Mouse (Mus musculus): ENCODE results near the gene Sele. TPM values are rescaled to one million over a fixed set of nuclear protein-coding genes. Genes with fewer than 3 reads are reported as not detected.

Sele gene
- polyA plus RNA-seq, 1 experiment from 2014 or later: 0.06 TPM

DNA sequence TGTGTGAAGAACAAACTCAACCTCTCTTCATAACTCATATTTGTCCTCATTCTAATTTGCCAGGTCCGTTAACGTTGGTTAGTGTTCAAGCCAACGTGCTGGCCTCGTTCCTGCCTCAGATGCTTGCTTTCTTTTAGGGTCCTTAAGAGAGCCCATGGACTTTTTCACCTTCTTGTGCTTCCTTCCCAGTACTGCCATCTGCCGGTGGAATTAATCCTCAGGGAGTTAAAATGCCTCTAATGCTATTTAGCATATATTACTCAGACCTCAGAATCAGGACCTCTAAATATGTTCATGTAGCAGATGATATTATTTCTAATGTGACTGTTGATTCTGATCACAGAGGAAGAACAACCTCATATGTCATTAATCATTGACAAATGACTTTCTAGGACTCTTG lies 20.6 kb upstream of the Sele start:
- ATAC-seq: no peak
- H3K9me3 ChIP-seq (ENCODE audit: control insufficient read depth, low read length): no peaks in the 10 kb centered on the region
- no peak overlapping the region for H3K4me3 ChIP-seq (ENCODE audit: low read length)
- no peak overlapping the region for H3K27ac ChIP-seq (ENCODE audit: low read length)
- H3K36me3 ChIP-seq (ENCODE audit: control insufficient read depth, insufficient read depth, low read length): no peaks in the 10 kb centered on the region
- 56% methylated on average over 5 of the region's 5 CpGs for WGBS
- H3K4me2 ChIP-seq (ENCODE audit: low read depth, low read length): no peak overlapping the region
- H3K9ac ChIP-seq (ENCODE audit: low read depth, low read length): no peak overlapping the region
- H3K4me1 ChIP-seq (ENCODE audit: control insufficient read depth, insufficient read depth, low read length): no peaks in the 10 kb centered on the region
- no peaks in the 10 kb centered on the region for H3K27me3 ChIP-seq (replicated peaks; ENCODE audit: control insufficient read depth, insufficient read depth, low read length)

DNA sequence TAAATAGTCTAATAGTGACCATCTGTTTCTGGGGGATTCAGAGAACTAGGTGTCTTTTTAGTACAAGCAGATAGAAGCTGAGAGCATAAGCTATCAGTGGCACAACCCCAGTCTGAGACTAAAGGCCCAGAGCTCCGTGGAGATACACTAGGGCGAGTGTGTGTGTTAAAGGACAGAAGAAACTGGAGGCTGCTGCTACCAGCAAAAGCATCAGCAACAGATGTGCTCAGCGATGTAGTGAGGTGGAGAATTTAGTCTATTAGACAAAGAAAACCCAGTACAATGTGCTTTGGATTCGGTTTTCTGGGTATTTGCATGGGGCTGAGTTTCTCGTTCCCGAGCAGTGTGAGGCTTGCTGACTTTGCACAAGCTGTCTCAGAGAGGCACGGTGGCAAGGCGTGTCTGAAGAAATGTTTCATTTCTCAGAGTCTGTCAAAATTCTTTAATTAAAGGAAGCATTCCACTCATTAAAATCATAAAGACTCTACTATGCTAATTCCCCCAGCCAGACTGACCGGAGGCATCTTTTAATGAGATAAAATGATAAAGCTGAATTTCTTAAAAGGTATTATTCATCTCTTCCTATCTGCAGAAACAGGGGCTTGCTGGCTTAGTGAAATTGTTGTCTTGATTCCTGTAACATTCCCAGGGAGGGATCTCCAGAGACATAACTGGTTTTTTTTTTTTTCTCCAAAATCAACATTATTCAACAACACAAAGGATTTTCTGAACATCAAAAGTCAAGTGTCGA lies 7.5 kb upstream of the Sele start:
- H3K27ac ChIP-seq (ENCODE audit: low read length): no peak overlapping the region
- no peak overlapping the region for H3K9ac ChIP-seq (ENCODE audit: low read depth, low read length)
- H3K36me3 ChIP-seq (ENCODE audit: control insufficient read depth, insufficient read depth, low read length): no peaks in the 10 kb centered on the region
- ATAC-seq: no peak
- H3K9me3 ChIP-seq (ENCODE audit: control insufficient read depth, low read length): no peaks in the 10 kb centered on the region
- H3K4me2 ChIP-seq (ENCODE audit: low read depth, low read length): no peak overlapping the region
- H3K4me1 ChIP-seq (ENCODE audit: control insufficient read depth, insufficient read depth, low read length): no peaks in the 10 kb centered on the region
- 78% methylated on average over 10 of the region's 10 CpGs for WGBS
- H3K4me3 ChIP-seq (ENCODE audit: low read length): no peak overlapping the region
- no peaks in the 10 kb centered on the region for H3K27me3 ChIP-seq (replicated peaks; ENCODE audit: control insufficient read depth, insufficient read depth, low read length)

DNA sequence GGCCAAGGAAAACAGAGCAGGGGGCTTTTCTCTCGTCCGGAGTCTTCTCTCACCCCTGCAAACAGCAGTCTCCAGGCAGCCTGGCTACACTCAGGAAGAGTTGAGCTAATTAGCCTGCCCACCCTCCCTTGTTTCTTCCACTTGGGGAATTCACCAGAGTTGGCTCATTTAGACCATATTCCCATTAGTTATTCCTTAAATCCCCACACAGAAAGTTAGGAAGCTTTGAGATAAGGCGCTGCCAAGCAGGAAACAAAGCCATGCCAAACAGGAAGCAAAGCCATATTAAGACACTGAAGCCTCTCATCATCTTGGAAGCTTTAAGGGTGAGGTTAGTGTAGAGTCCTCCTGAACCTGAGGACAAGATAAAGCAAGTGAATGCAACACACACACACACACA lies 4.5 kb upstream of the Sele start:
- Histone ChIP-seq H3K9ac (ENCODE audit: low read depth, low read length) (no peak overlapping the region), H3K4me2 (ENCODE audit: low read depth, low read length) (no peak overlapping the region), H3K27me3 (replicated peaks; ENCODE audit: control insufficient read depth, insufficient read depth, low read length) (no peaks in the 10 kb centered on the region), H3K4me3 (ENCODE audit: low read length) (no peak overlapping the region), H3K9me3 (ENCODE audit: control insufficient read depth, low read length) (no peaks in the 10 kb centered on the region), H3K4me1 (ENCODE audit: control insufficient read depth, insufficient read depth, low read length) (no peaks in the 10 kb centered on the region), H3K36me3 (ENCODE audit: control insufficient read depth, insufficient read depth, low read length) (no peaks in the 10 kb centered on the region), H3K27ac (ENCODE audit: low read length) (no peak overlapping the region)
- 64% methylated on average over 3 of the region's 3 CpGs for whole genome bisulfite sequencing
- no peak for ATAC-seq

DNA sequence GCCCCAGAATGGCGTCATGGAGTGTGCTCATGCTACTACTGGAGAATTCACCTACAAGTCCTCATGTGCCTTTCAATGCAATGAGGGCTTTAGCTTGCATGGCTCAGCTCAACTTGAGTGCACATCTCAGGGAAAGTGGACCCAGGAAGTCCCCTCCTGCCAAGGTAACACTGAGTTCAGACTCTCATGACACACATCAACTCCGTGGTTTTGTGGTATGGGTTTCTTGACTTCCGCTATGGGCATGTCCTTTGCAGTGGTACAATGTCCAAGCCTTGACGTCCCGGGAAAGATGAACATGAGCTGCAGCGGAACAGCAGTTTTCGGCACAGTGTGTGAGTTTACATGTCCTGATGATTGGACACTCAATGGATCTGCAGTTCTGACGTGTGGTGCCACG lies 5.5 kb downstream of the Sele start:
- H3K27ac ChIP-seq (ENCODE audit: low read length): no peak overlapping the region
- no peaks in the 10 kb centered on the region for H3K4me1 ChIP-seq (ENCODE audit: control insufficient read depth, insufficient read depth, low read length)
- no peak for ATAC-seq
- H3K9ac ChIP-seq (ENCODE audit: low read depth, low read length): no peak overlapping the region
- H3K9me3 ChIP-seq (ENCODE audit: control insufficient read depth, low read length): no peaks in the 10 kb centered on the region
- H3K4me2 ChIP-seq (ENCODE audit: low read depth, low read length): no peak overlapping the region
- no peaks in the 10 kb centered on the region for H3K36me3 ChIP-seq (ENCODE audit: control insufficient read depth, insufficient read depth, low read length)
- no peak overlapping the region for H3K4me3 ChIP-seq (ENCODE audit: low read length)
- H3K27me3 ChIP-seq (replicated peaks; ENCODE audit: control insufficient read depth, insufficient read depth, low read length): no peaks in the 10 kb centered on the region
- WGBS: 92% methylated on average over 9 of the region's 9 CpGs

DNA sequence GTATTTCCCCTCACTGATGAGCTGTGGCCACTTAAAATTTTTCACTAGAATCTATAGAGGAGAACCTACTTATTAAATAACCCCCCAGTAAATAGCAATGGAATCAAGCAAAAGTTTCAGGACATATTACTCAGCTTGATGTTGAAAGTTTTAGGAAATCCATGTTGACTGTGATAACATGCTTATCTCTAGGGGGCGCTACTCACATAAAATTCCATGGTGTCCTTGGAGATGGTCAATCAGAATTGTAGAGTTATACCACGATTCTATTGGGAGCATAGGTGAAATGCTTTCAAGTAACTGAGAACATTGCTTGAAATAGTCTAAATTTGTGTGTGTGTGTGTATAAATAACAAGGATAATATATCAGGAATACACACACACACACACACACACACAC lies 6.8 kb downstream of the Sele start:
- ATAC-seq: no peak
- no peak overlapping the region for H3K27ac ChIP-seq (ENCODE audit: low read length)
- no peaks in the 10 kb centered on the region for H3K9me3 ChIP-seq (ENCODE audit: control insufficient read depth, low read length)
- H3K4me1 ChIP-seq (ENCODE audit: control insufficient read depth, insufficient read depth, low read length): no peaks in the 10 kb centered on the region
- H3K36me3 ChIP-seq (ENCODE audit: control insufficient read depth, insufficient read depth, low read length): no peaks in the 10 kb centered on the region
- no peak overlapping the region for H3K4me2 ChIP-seq (ENCODE audit: low read depth, low read length)
- 38% methylated on average over 2 of the region's 2 CpGs for WGBS
- no peak overlapping the region for H3K4me3 ChIP-seq (ENCODE audit: low read length)
- no peak overlapping the region for H3K9ac ChIP-seq (ENCODE audit: low read depth, low read length)
- no peaks in the 10 kb centered on the region for H3K27me3 ChIP-seq (replicated peaks; ENCODE audit: control insufficient read depth, insufficient read depth, low read length)

DNA sequence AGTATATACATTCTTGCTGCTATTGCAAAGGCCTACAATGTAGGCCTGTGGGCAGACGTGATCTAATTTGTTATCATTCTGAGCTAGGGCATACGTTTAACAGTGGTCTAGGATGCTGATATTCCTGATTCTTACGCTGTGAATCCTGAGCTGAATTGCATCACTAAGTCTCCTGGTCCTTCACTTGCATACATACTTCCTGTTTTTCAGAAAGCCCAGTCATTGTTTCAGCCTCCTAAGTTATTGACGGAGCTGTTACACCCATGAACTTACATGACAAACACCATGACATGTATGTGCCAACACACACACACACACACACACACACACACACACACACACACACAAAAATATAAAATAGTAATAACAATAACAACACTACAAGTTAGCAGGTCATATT lies 12.0 kb downstream of the Sele start:
- H3K4me1 ChIP-seq (ENCODE audit: control insufficient read depth, insufficient read depth, low read length): no peaks in the 10 kb centered on the region
- H3K36me3 ChIP-seq (ENCODE audit: control insufficient read depth, insufficient read depth, low read length): no peaks in the 10 kb centered on the region
- no peak for ATAC-seq
- H3K4me3 ChIP-seq (ENCODE audit: low read length): no peak overlapping the region
- no peak overlapping the region for H3K4me2 ChIP-seq (ENCODE audit: low read depth, low read length)
- 84% methylated on average over 4 of the region's 4 CpGs for WGBS
- H3K27ac ChIP-seq (ENCODE audit: low read length): no peak overlapping the region
- no peaks in the 10 kb centered on the region for H3K27me3 ChIP-seq (replicated peaks; ENCODE audit: control insufficient read depth, insufficient read depth, low read length)
- H3K9me3 ChIP-seq (ENCODE audit: control insufficient read depth, low read length): no peaks in the 10 kb centered on the region
- no peak overlapping the region for H3K9ac ChIP-seq (ENCODE audit: low read depth, low read length)

DNA sequence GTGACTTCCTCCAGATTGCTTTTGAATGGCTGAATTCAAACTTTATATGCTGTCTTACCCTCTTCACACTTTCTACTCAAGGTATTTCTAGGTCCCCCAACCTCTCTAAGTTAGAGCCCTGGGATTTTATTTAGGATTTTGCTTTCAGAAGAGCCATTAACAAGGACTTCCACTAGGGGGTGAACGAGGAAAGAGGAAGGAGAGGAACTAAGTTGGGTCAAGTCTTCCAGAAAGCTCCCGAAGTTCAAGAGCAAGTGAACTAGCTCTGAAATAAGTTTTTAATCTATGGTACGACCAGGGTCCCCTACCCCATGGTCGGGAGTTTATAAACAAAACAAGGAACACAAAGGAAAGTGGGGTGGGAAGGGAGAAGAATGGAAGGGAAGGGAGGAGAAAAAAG lies 13.2 kb downstream of the Sele start:
- WGBS: 30% methylated on average over 4 of the region's 4 CpGs
- no peaks in the 10 kb centered on the region for H3K4me1 ChIP-seq (ENCODE audit: control insufficient read depth, insufficient read depth, low read length)
- no peak overlapping the region for H3K4me3 ChIP-seq (ENCODE audit: low read length)
- ATAC-seq: no peak
- H3K36me3 ChIP-seq (ENCODE audit: control insufficient read depth, insufficient read depth, low read length): no peaks in the 10 kb centered on the region
- H3K27ac ChIP-seq (ENCODE audit: low read length): no peak overlapping the region
- H3K4me2 ChIP-seq (ENCODE audit: low read depth, low read length): no peak overlapping the region
- no peaks in the 10 kb centered on the region for H3K27me3 ChIP-seq (replicated peaks; ENCODE audit: control insufficient read depth, insufficient read depth, low read length)
- no peaks in the 10 kb centered on the region for H3K9me3 ChIP-seq (ENCODE audit: control insufficient read depth, low read length)
- no peak overlapping the region for H3K9ac ChIP-seq (ENCODE audit: low read depth, low read length)

GRCm38 (mm10) chr1:164061925-164062324 lies 13.9 kb downstream of the Sele start, which contains the start of gene Sell:
TSS of gene Sell (plus strand) at chr1:164061982.
- Histone ChIP-seq H3K36me3 (ENCODE audit: control insufficient read depth, insufficient read depth, low read length) (no peaks in the 10 kb centered on the region), H3K4me1 (ENCODE audit: control insufficient read depth, insufficient read depth, low read length) (no peaks in the 10 kb centered on the region), H3K27ac (ENCODE audit: low read length) (no peak within 1 kb of the TSS), H3K4me2 (ENCODE audit: low read depth, low read length) (no peak within 1 kb of the TSS), H3K27me3 (replicated peaks; ENCODE audit: control insufficient read depth, insufficient read depth, low read length) (no peaks in the 10 kb centered on the region), H3K4me3 (ENCODE audit: low read length) (no peak within 1 kb of the TSS), H3K9ac (ENCODE audit: low read depth, low read length) (no peak within 1 kb of the TSS), H3K9me3 (ENCODE audit: control insufficient read depth, low read length) (no peaks in the 10 kb centered on the region)
- no peak for ATAC-seq
- 69% methylated on average over 4 of the region's 4 CpGs for WGBS

DNA sequence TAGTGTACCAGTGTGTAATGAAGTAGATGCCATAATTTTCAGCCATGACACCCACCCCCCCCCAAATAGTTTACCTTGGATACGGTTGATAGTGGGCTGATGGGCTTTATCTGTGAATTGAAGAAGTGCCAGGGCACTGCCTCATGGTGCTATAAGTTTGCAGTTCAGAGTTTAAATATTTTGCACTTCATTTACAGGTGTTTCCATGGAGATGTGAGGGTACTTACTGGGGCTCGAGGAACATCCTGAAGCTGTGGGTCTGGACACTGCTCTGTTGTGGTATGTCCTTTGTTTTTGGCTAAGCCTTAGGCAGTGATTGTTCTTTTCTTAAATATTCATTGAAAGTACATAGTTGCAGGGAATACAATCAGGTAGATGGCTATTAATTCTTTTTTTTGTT lies 14.8 kb downstream of the Sele start:
- Histone ChIP-seq H3K27ac (ENCODE audit: low read length) (no peak overlapping the region), H3K9me3 (ENCODE audit: control insufficient read depth, low read length) (no peaks in the 10 kb centered on the region), H3K9ac (ENCODE audit: low read depth, low read length) (no peak overlapping the region), H3K4me3 (ENCODE audit: low read length) (no peak overlapping the region), H3K4me2 (ENCODE audit: low read depth, low read length) (no peak overlapping the region), H3K4me1 (ENCODE audit: control insufficient read depth, insufficient read depth, low read length) (no peaks in the 10 kb centered on the region), H3K36me3 (ENCODE audit: control insufficient read depth, insufficient read depth, low read length) (no peaks in the 10 kb centered on the region), H3K27me3 (replicated peaks; ENCODE audit: control insufficient read depth, insufficient read depth, low read length) (no peaks in the 10 kb centered on the region)
- WGBS: 53% methylated on average over 2 of the region's 2 CpGs
- no peak for ATAC-seq

DNA sequence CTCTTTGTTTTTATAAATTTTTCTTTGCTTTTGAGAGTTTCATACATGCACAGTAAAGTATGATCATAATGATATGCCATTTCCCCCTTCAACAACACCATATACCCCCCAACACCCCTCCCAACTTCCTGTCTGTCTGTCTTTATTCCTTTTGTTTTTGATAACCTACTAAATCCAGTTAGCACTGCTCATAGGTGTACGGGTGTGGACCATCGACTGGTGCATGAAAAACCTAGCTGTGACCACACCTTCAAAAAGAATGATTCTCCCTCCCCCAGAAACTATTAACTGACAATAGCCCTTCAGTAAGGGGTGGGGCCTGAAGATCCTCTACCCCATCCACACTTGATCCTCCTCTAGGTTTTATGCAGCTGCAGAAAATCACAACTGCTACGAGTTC lies 15.7 kb downstream of the Sele start:
- Histone ChIP-seq H3K4me2 (ENCODE audit: low read depth, low read length) (no peak overlapping the region), H3K9ac (ENCODE audit: low read depth, low read length) (no peak overlapping the region), H3K9me3 (ENCODE audit: control insufficient read depth, low read length) (no peaks in the 10 kb centered on the region), H3K4me3 (ENCODE audit: low read length) (no peak overlapping the region), H3K4me1 (ENCODE audit: control insufficient read depth, insufficient read depth, low read length) (no peaks in the 10 kb centered on the region), H3K27me3 (replicated peaks; ENCODE audit: control insufficient read depth, insufficient read depth, low read length) (no peaks in the 10 kb centered on the region), H3K36me3 (ENCODE audit: control insufficient read depth, insufficient read depth, low read length) (no peaks in the 10 kb centered on the region), H3K27ac (ENCODE audit: low read length) (no peak overlapping the region)
- ATAC-seq: no peak
- 45% methylated on average over 3 of the region's 3 CpGs for WGBS

Measured in intestine, embryonic 16.5 days (tissue).